Mouse (Mus musculus) midbrain, embryonic 16.5 days (tissue): Measurements from ENCODE around the gene Fgfr1op. TPM values are rescaled to one million over a fixed set of nuclear protein-coding genes. Genes with fewer than 3 reads are reported as not detected.
"Not testable (repeated sequence)": the region's sequence is repeated elsewhere in the genome, so short reads cannot be mapped to it uniquely, and the experiment has no call there.

Experiments
- ATAC-seq: fragments of 200-750 bp; cut with Nextera tagmentation; 2 replicates; pipeline ENCODE4 v1.8.0; 2017; ENCODE audit warnings: moderate TSS enrichment
- H3K27ac ChIP-seq: fragments of 300-500 bp; sonication (generic); 2 replicates; pipeline ENCODE4 v1.5.1; 2014; ENCODE audit warnings: mild to moderate bottlenecking, low read length, mixed read lengths
- H3K27me3 ChIP-seq: fragments of 300-500 bp; sonication (generic); 2 replicates; pipeline ENCODE4 v1.6.1; 2014; ENCODE audit warnings: low read depth, low read length, mixed read lengths; ENCODE audit not compliant: control insufficient read depth, insufficient read depth
- H3K36me3 ChIP-seq: fragments of 300-500 bp; sonication (generic); 2 replicates; pipeline ENCODE4 v1.6.1; 2014; ENCODE audit warnings: mild to moderate bottlenecking, low read length, moderate library complexity, mixed read lengths; ENCODE audit not compliant: control insufficient read depth, insufficient read depth
- H3K4me1 ChIP-seq: fragments of 300-500 bp; sonication (generic); 2 replicates; pipeline ENCODE4 v1.6.1; 2014; ENCODE audit warnings: mild to moderate bottlenecking, low read length, mixed read lengths; ENCODE audit not compliant: control insufficient read depth, insufficient read depth
- H3K4me2 ChIP-seq: fragments of 300-500 bp; sonication (generic); 2 replicates; pipeline ENCODE4 v1.6.1; 2014; ENCODE audit warnings: mild to moderate bottlenecking, low read length, mixed read lengths
- H3K4me3 ChIP-seq: fragments of 300-500 bp; sonication (generic); 2 replicates; pipeline ENCODE4 v1.5.1; 2014; ENCODE audit warnings: low read depth, mild to moderate bottlenecking, low read length, moderate library complexity, mixed read lengths
- H3K9ac ChIP-seq: fragments of 300-500 bp; sonication (generic); 2 replicates; pipeline ENCODE4 v1.6.1; 2014; ENCODE audit warnings: low read depth, low read length, mixed read lengths
- H3K9me3 ChIP-seq: fragments of 300-500 bp; sonication (generic); replicated peaks from 2 replicates; pipeline ENCODE4 v1.6.1; 2014; ENCODE audit warnings: mild to moderate bottlenecking, low read length, mixed read lengths; ENCODE audit not compliant: control insufficient read depth, poor library complexity, severe bottlenecking
- WGBS: fragments of 180-500 bp; shearing (Covaris S2); extraction: QIAGEN DNeasy Blood & Tissue Kit; methylation state at CpG from one replicate; pipeline ENCODE4 v1.1.7; 2014; 5-methylcytosine and 5-hydroxymethylcytosine counted together
- polyA plus RNA-seq: library from polyadenylated mRNA; unstranded; fragments of >200 nt; fragmentation: Nextera tagmentation; extraction: Ambion mirVana; gene quantifications from 2 replicates; pipeline ENCODE4 v1.2.1, GENCODE M21; 2015

Fgfr1op gene
- polyA plus RNA-seq, 1 experiment from 2014 or later, result 29.3 TPM

GRCm38 (mm10) chr17:8140210-8140609 lies 25.1 kb upstream of the Fgfr1op start:
- not testable (repeated sequence) for ATAC-seq, H3K36me3 ChIP-seq, H3K4me2 ChIP-seq, H3K4me1 ChIP-seq, H3K9me3 ChIP-seq, H3K4me3 ChIP-seq, H3K27ac ChIP-seq, H3K9ac ChIP-seq, H3K27me3 ChIP-seq
- 20% methylated on average over 3 of the region's 3 CpGs for WGBS

GRCm38 (mm10) chr17:8143802-8144673 lies 21.3 kb upstream of the Fgfr1op start:
- not testable (repeated sequence) for H3K9ac ChIP-seq, H3K27me3 ChIP-seq, H3K4me2 ChIP-seq, H3K9me3 ChIP-seq, H3K4me1 ChIP-seq, H3K4me3 ChIP-seq, H3K27ac ChIP-seq, ATAC-seq, H3K36me3 ChIP-seq
- WGBS, result 47% methylated on average over 13 of the region's 14 CpGs

GRCm38 (mm10) chr17:8146931-8147330 lies 18.4 kb upstream of the Fgfr1op start:
- not testable (repeated sequence) for H3K9me3 ChIP-seq, H3K36me3 ChIP-seq, H3K27me3 ChIP-seq, H3K27ac ChIP-seq, ATAC-seq, H3K4me1 ChIP-seq, H3K9ac ChIP-seq
- H3K4me3 ChIP-seq, result peak overlapping the region; percentile 48
- WGBS, result 17% methylated on average over 5 of the region's 5 CpGs
- peak overlapping the region; percentile 65 for H3K4me2 ChIP-seq

- H3K4me3 ChIP-seq, result peak within 1 kb of the TSS; percentile 48
- H3K9ac ChIP-seq, result peak within 1 kb of the TSS; percentile 63; the same call in 1 of the 2 replicates
- H3K9me3 ChIP-seq, H3K27ac ChIP-seq, H3K4me1 ChIP-seq, H3K36me3 ChIP-seq, H3K27me3 ChIP-seq: not testable (repeated sequence)
- ATAC-seq, result peak; percentile 95
- under 1% methylated on average over 46 of the region's 67 CpGs for WGBS
- peak within 1 kb of the TSS; percentile 65 for H3K4me2 ChIP-seq
Measured at GRCm38 (mm10) chr17:8147439-8148316, 17.6 kb upstream of the Fgfr1op start, which contains the start of the genes Gm49673 and Rnaset2a. Gene Gm49673, minus strand, starts transcription at chr17:8147788. Gene Rnaset2a, minus strand, starts transcription at chr17:8148097.

GRCm38 (mm10) chr17:8155010-8155409 lies 10.3 kb upstream of the Fgfr1op start:
- not testable (repeated sequence) for H3K27me3 ChIP-seq, ATAC-seq, H3K4me3 ChIP-seq, H3K9me3 ChIP-seq, H3K36me3 ChIP-seq, H3K27ac ChIP-seq, H3K4me2 ChIP-seq, H3K9ac ChIP-seq, H3K4me1 ChIP-seq
- 87% methylated on average over 7 of the region's 7 CpGs for WGBS

- not testable (repeated sequence) for ATAC-seq, H3K4me2 ChIP-seq, H3K4me1 ChIP-seq, H3K9ac ChIP-seq, H3K36me3 ChIP-seq, H3K9me3 ChIP-seq, H3K27me3 ChIP-seq, H3K27ac ChIP-seq, H3K4me3 ChIP-seq
- WGBS, result no CpG with 5 or more reads among the region's 8 CpGs
Measured at GRCm38 (mm10) chr17:8155982-8156381, 9.3 kb upstream of the Fgfr1op start.

- H3K4me1 ChIP-seq, H3K9ac ChIP-seq, H3K4me3 ChIP-seq, H3K4me2 ChIP-seq, H3K9me3 ChIP-seq, H3K27me3 ChIP-seq, ATAC-seq, H3K27ac ChIP-seq, H3K36me3 ChIP-seq: not testable (repeated sequence)
- no CpG with 5 or more reads among the region's 1 CpGs for WGBS
Measured at GRCm38 (mm10) chr17:8158627-8159026, 6.7 kb upstream of the Fgfr1op start.

GRCm38 (mm10) chr17:8160969-8161368 lies 4.3 kb upstream of the Fgfr1op start:
- H3K27me3 ChIP-seq, H3K4me2 ChIP-seq, H3K9me3 ChIP-seq, H3K36me3 ChIP-seq, H3K4me3 ChIP-seq, ATAC-seq, H3K27ac ChIP-seq, H3K4me1 ChIP-seq, H3K9ac ChIP-seq: not testable (repeated sequence)
- 57% methylated on average over 2 of the region's 3 CpGs for WGBS

GRCm38 (mm10) chr17:8165608-8165945 lies 276 bp downstream of the Fgfr1op start:
- Histone ChIP-seq H3K4me2 (peak overlapping the region; percentile 44), H3K9ac (peak overlapping the region; percentile 61), H3K4me3 (peak overlapping the region; percentile 46)
- WGBS, result 0% methylated on average over 28 of the region's 42 CpGs
- not testable (repeated sequence) for H3K27ac ChIP-seq, H3K27me3 ChIP-seq, H3K9me3 ChIP-seq, H3K36me3 ChIP-seq, ATAC-seq, H3K4me1 ChIP-seq
